Mouse (Mus musculus): ENCODE measurements at regions not wholly inside any gene's neighbourhood (a gene's known extent, or its start where the extent isn't known, plus 50 kb on each side); places are given as distances from the start of the nearest gene placed in this dataset.

DNA sequence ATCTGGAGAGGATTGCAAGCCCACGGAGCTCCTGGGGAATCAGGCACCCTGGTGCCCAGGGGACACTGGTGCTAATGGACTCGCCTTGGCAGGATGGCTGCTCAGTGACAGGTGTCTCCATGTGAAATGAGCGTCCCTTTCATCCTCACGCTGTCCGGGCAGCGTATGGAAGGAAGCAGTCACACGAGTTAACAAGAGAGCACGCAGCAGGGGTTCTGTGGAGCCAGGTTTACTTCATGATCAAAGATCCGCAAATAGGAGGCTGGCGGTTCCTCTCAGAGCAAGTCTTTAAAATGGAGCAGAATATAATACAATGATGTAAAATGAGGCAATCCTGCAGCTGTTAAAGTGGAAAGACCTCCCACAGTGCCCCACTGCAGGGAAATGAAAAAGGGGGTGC lies 276.8 kb downstream of the Matn1 start:
- TF ChIP-seq CTCF (IDR thresholded peaks at IDR 0.05; ENCODE audit: insufficient read depth, low read depth, low read length) (no peak), POLR2A (IDR thresholded peaks at IDR 0.05; ENCODE audit: insufficient read depth, low read depth, low read length) (no peak)
